Mouse (Mus musculus) frontal cortex, postnatal 36 days (tissue): ENCODE results near the gene Stab2.

Experiments used
- DNase-seq, 2 experiments: peaks; one replicate each; pipeline ENCODE4 v3.0.0; 2022; ENCODE audit warnings: low spot score in 2 of 2

Stab2 gene

DNA sequence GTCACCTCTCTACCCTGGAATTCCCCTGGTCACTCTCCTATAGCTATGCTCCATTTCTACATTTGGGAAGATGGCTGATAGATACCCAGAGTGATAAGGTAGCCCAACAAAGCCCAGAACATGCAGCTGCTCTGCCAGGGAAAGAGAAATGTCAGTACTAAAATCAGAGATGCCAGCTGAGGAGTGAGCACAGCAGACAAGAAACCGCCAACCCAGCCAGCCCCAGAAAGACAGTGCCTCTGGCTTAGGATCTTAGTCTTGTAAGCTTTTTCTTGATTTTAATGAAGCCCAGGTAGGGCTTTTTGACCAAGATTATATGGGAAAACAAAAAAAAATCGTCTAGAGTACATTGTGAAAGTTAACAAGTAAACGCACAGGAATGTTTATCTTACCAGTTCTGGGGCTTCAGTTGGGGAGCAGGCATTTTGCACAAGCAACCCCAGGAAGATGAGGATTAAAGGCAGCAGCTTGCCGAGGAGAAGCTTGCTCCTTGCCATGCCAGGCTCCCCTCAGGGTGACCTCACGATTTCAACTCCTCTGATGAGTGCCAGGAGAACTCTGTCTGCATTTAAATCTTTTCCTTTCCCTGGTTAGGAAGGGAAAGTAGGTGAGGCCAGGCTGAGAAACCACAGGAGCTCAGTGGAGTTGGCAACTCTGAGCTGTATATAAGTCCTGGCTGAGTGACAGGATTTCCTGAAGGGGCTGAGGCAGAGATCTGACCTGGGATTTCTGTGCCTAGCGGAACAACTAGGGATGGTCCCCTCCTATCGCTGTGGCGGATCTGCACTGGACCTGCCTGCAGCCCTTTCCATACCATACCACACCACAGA is at the start of gene Stab2:
Stab2 (minus strand) TSS at position 641 of the 830 bp plus-strand sequence.
- peak in 1 of 2 experiments; percentile 5 for DNase-seq

DNA sequence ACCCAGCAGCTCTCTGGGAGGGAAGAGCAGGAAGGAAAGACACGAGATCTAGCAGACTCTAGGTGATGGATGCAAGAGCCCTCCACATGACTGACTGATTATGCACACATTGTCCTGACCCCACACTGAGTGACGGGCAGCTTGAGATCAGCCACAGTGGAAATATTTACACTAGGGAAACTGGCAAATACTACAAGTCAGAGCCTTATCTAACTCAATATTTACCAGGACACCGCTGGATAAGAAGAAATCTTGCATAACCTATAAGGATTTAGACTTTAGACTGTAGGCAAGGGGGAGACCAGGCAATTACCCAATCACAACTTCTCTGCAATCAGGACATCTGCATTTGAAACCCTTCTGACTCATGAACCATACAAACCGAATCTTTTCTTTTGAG is 43.9 kb upstream of the Stab2 start:
- no peak for DNase-seq

GRCm38 (mm10) chr10:87049179-87049578 is 41.4 kb upstream of the Stab2 start:
- no peak for DNase-seq

DNA sequence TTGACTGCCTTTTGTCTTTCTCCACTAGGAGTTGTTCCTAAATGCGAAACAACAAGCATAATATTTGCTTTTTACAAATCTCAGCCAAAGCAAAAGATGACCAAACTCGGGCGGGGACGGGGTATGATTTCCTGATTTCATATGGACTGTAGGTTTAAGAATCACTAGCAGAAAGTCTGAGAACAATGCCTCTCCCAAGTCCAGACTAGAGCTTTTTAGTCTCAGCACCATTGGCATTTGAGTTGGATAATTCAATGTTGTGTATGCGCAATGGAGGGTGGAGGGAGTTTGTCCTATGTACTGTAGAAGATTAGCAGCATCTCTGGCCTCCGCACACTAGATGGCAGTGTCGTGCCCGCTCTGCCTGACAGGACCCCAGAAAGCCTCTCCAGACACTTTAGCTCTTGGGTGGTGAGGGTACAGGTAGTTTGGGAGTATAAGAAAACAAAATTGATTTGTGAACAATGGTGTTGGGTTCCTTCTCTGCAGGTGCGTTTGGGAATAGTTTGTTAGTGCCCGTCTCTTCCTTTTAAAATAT is 39.2 kb upstream of the Stab2 start:
- no peak for DNase-seq

- peak in 1 of 2 experiments; percentile 7 for DNase-seq
These were observed 38.6 kb upstream of the Stab2 start for GRCm38 (mm10) chr10:87046469-87046868.

- no peak for DNase-seq
These were observed 37.4 kb upstream of the Stab2 start for GRCm38 (mm10) chr10:87045273-87045672.

GRCm38 (mm10) chr10:87041265-87041664 is 33.4 kb upstream of the Stab2 start:
- DNase-seq: no peak

DNA sequence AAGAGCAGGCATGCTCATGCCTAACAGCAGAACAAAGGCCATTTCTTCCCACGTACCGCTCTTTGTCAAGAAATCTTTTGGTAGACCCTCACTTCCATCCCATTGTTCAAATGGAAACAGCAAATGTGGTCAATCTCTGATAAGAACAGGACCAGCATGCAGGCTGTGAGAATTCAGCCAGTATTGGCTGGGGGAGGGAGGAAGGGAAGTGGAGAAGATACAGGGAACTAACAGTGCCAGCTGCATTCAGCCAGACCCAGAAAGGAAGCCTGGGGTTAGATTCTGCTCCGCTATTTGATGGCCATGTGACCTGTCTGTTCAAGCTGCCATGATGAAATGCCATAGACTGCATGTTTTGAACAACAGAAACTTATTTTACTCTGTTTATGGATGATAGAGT is 32.0 kb upstream of the Stab2 start:
- DNase-seq: no peak

GRCm38 (mm10) chr10:87039340-87039739 is 31.5 kb upstream of the Stab2 start:
- DNase-seq: no peak

DNA sequence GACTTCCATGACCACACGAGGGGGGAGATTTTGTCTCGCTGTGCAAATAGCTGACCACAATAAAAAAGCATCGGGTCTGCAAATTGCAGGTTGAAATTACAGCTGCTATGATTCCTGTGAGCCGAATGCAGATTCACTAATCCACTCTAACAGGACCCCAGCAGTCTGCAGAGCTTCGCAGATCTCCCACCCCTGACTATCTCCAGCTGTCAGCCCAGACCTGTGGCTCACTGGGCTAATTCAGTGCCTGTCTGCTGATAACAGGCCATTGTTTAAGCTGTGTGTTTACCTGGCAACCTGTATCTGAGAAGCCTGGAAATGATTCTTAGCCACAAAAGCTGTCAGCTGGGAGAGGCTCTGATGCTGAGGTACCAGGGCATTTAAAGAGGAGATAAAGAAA is 29.2 kb upstream of the Stab2 start:
- no peak for DNase-seq

DNA sequence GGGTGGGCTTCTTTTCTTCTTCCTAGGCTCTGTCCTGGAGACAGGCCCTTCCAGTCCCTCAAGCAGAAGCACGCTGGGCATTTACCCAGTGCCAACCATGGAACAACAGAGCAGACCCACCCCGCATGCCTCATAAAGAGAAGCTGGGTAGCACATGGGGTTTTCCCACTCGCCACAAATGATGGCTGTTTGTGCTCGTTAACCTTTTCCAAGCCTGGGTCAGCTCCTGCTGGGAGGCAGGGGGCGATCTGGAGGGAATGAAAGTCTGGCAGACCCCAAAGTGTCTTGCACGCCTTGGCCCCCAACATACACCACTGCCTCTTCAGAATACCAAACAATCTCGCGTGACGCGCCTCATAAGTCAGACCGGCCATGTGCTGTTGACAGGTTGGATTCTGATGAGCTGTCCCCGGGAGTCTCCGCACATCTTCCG is 28.5 kb upstream of the Stab2 start:
- no peak for DNase-seq

DNA sequence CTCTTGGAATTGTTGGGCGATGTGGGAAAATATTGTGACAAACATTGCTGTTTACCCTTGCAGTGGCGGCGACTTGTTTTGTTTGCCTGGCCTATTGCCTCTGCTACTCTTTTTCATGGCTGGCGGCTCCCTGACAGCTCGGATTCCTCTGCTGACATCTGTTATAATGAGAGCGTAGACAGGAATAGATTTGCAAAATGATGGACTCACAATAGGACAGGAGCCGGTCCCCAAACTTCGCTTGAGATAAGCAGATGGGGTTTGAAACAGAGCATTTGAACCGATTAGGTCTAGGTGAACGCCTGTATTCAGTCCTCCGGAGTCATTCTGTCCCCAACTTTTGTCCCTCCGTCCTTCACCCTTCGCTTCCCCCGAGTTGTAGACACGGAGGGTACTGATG is 28.0 kb upstream of the Stab2 start:
- DNase-seq: no peak

- no peak for DNase-seq
These were observed 24.9 kb upstream of the Stab2 start for GRCm38 (mm10) chr10:87032768-87033167.

DNA sequence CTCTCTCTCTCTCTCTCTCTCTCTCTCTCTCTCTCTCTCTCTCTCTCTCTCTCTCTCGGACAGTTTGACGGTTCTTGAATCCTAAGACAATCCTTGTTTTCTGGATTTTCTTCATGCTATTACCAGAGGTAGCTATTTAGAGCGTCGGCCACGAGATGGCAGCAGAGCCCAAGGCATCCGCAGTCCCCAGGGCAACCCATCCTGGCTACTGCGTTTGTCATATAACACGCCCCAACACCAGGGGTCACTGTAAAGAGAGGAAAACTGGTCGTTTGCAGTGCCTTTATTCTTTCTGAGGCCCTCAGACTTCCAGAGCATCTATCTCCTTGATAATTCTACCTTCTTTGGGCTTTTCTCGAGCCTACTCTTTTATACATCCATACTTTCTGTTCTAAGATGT is 17.1 kb upstream of the Stab2 start:
- DNase-seq: peak; percentile 83

DNA sequence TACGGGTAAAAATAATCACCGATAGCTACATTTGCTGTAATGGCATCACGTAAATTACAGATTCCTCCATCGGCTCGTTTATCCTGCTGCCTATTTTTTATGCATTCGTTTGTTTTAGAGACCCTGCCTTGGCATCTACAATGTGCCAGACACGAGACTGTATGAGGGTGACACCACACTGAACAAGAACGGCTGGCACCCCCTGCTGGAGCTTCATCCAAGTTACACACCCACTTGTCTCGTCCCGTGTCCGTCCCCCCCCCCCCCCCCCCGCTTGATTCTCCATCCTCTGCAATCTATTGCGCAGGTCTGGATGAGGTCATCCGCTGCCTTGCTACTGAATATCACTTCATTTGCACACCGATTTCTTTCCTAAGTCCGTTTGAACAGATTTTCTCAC is 12.9 kb upstream of the Stab2 start:
- peak; percentile 28 to 46 for DNase-seq

- no peak for DNase-seq
These were observed 11.1 kb upstream of the Stab2 start for GRCm38 (mm10) chr10:87018876-87019275.

DNA sequence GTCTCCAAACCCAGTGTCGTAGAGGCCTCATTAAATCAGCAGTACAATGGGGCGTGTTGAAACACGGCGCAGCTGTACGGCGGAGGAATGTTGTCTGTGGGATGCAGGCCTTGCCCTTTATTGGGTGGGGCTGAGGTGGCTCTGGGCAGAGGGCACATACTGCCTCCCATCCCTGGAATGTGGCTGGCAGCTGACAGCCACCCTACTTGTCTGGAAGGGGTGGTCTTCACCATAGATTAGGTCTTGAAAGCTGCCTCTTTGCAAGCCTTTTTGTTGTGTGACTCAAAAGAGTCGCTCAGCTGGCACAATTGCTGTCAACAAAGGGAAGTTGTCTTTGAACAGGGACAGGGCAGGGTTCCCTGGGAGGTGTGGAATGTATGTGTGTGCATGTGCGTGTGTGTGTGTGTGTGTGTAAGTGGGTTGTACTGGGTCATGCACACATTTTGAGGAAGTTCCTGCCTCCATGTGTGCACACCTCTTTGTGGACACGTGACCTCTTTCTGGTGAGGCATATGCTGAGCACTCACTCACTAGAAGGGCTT is 8.4 kb upstream of the Stab2 start:
- DNase-seq: no peak

DNA sequence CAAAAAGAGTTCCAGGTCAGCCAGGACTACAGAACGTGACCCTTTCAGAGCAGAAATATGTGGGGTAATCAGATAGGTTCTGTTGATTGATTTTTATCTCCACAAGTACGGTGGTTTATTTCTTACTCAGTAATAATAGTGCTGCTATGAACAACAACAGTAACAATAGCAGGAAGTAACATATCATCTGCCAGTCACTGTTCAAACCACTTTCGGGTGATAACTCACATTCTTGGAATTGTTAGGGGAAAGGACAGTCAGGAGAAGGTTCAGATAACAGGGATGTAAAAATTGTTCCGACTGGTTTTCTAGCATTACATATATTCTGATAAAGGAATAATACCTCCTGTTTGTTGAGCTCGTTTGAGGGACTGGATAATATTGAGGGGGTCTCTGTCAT is 7.6 kb upstream of the Stab2 start:
- DNase-seq: no peak

GRCm38 (mm10) chr10:87014391-87014965 is 6.7 kb upstream of the Stab2 start:
- DNase-seq: no peak

- no peak for DNase-seq
These were observed 4.3 kb upstream of the Stab2 start for GRCm38 (mm10) chr10:87012087-87012486.

- DNase-seq: peak in 1 of 2 experiments; percentile 8
These were observed 332 bp upstream of the Stab2 start for GRCm38 (mm10) chr10:87008215-87008499.

- no peak for DNase-seq
These were observed 15.4 kb downstream of the Stab2 start for GRCm38 (mm10) chr10:86992238-86992976.
